Mouse (Mus musculus) ES-E14 (cell line): ENCODE measurements at regions not wholly inside any gene's neighbourhood (a gene's known extent, or its start where the extent isn't known, plus 50 kb on each side); places are given as distances from the start of the nearest gene placed in this dataset.

Experiments
- DNase-seq: peaks from one replicate; pipeline ENCODE4 v3.0.0-alpha.2; 2013; ENCODE audit warnings: low read depth, low spot score
- H3K27ac ChIP-seq: 2 replicates; pipeline ENCODE4 v1.5.1; 2012; ENCODE audit warnings: low read depth, mild to moderate bottlenecking, low read length, moderate library complexity, mixed read lengths; ENCODE audit not compliant: poor library complexity, insufficient read depth, severe bottlenecking
- H3K36me3 ChIP-seq: 2 replicates; pipeline ENCODE4 v1.6.1; 2012; ENCODE audit warnings: mild to moderate bottlenecking, low read length, moderate library complexity, mixed read lengths; ENCODE audit not compliant: control insufficient read depth, poor library complexity, insufficient read depth, severe bottlenecking
- H3K4me1 ChIP-seq, 2 experiments: fragments of 150-350 bp in 1 of 2; sonication (generic) in 1 of 2; 2 replicates each; pipeline ENCODE4 v1.6.1; 2012; ENCODE audit warnings: low read length in 2 of 2, mild to moderate bottlenecking in 1 of 2, mixed read lengths in 1 of 2; ENCODE audit not compliant: control insufficient read depth in 2 of 2, insufficient read depth in 2 of 2, poor library complexity in 1 of 2
- H3K4me3 ChIP-seq, 2 experiments: fragments of 150-350 bp in 1 of 2; sonication (generic) in 1 of 2; 2 replicates each; pipeline ENCODE4 v1.5.1; 2012; ENCODE audit warnings: low read length in 2 of 2, low read depth in 1 of 2, mild to moderate bottlenecking in 1 of 2, mixed read lengths in 1 of 2; ENCODE audit not compliant: insufficient read depth in 1 of 2, poor library complexity in 1 of 2, severe bottlenecking in 1 of 2
- H3K9ac ChIP-seq: 2 replicates; pipeline ENCODE4 v1.6.1; 2012; ENCODE audit warnings: low read depth, mild to moderate bottlenecking, low read length, mixed read lengths; ENCODE audit not compliant: poor library complexity, insufficient read depth, severe bottlenecking
- H3K9me3 ChIP-seq: fragments of 150-350 bp; sonication (generic); 2 replicates; pipeline ENCODE4 v1.6.1; 2012; ENCODE audit warnings: low read depth, mild to moderate bottlenecking, low read length; ENCODE audit not compliant: control insufficient read depth, insufficient read depth
- CHD2 ChIP-seq: IDR thresholded peaks from 2 replicates; pipeline ENCODE4 v1.6.1; 2014; ENCODE audit warnings: mild to moderate bottlenecking, low read depth, low read length, inconsistent platforms
- HCFC1 ChIP-seq: IDR thresholded peaks from 2 replicates; pipeline ENCODE4 v1.6.1; 2012; ENCODE audit warnings: low read length, inconsistent platforms, borderline replicate concordance; ENCODE audit not compliant: insufficient read depth
- MAFK ChIP-seq: IDR thresholded peaks from 2 replicates; pipeline ENCODE4 v1.6.1; 2014; ENCODE audit warnings: mild to moderate bottlenecking, low read depth, low read length, inconsistent platforms; ENCODE audit not compliant: insufficient read depth
- ZC3H11A ChIP-seq: IDR thresholded peaks from 2 replicates; pipeline ENCODE4 v1.6.1; 2012; ENCODE audit warnings: low read depth, mild to moderate bottlenecking, inconsistent platforms, low read length, borderline replicate concordance
- ZNF384 ChIP-seq: IDR thresholded peaks from 2 replicates; pipeline ENCODE4 v1.6.1; 2012; ENCODE audit warnings: low read depth, low read length, inconsistent platforms
- in situ Hi-C, 2 experiments: fragments of 600-800 bp; cut with MboI; formaldehyde crosslinking; loops; one replicate each; pipeline ENCODE4 v1.15.1; 2025; ENCODE audit warnings: low sequenced_read_pairs in 2 of 2, inconsistent platforms in 1 of 2; ENCODE audit not compliant: unreplicated experiment in 2 of 2

DNA sequence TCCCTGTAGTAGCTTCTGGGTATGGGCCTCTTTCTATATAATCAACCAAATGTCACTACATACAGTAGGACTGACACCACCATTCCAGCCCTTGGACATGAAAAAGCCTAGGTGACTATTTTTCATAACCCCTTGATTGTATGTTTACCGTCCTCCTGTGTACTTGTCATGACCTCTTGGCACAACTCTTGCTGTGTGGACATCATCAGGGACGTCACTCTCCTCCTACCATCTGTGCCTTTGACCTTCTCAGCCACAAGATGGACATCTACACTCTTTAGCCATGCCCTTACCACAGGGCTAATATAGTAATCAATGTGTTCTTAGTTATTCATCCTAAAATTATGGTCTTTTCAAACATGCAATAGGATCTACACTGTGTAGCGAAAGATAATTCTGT, 62.1 kb upstream of the Adcy2 start:
- Histone ChIP-seq H3K36me3 (no peaks in the 10 kb centered on the region), H3K4me3 (no peak overlapping the region), H3K9me3 (no peaks in the 10 kb centered on the region), H3K9ac (no peak overlapping the region), H3K27ac (no peak overlapping the region), H3K4me1 (no peaks in the 10 kb centered on the region)
- in situ Hi-C loops = no loop called here
- no peak for TF ChIP-seq CHD2
- TF ChIP-seq MAFK = no peak
- TF ChIP-seq ZNF384 = no peak
- no peak for TF ChIP-seq HCFC1
- TF ChIP-seq ZC3H11A = no peak
- DNase-seq = no peak
